Mouse (Mus musculus) erythroid progenitor cell, adult 5-6 weeks (primary cell): ENCODE data around the gene Cox16. TPM values are rescaled to one million over a fixed set of nuclear protein-coding genes. Genes with fewer than 3 reads are reported as not detected.
A peak's percentile ranks its signal among the peaks of the same experiment; 100 is the strongest.
"Not testable (repeated sequence)": the region's sequence is repeated elsewhere in the genome, so short reads cannot be mapped to it uniquely, and the experiment has no call there.

Experiments used
- ATAC-seq: replicated peaks from 2 replicates; pipeline ENCODE4 v1.8.0; 2016; ENCODE audit warnings: moderate number of reproducible peaks, mild to moderate bottlenecking, moderate TSS enrichment, inconsistent platforms; ENCODE audit not compliant: poor library complexity, low FRiP score, severe bottlenecking
- total RNA-seq, 2 experiments: library from RNA; stranded (forward) in 1 of 2; stranded (reverse) in 1 of 2; fragments of 150-400 nt in 1 of 2; fragments of 186-747, 209-891 nt in 1 of 2; gene quantifications; 2 replicates each; pipeline versions ENCODE4 v1.2.3 to v1.2.4; 2015 to 2017; ENCODE audit warnings: low replicate concordance in 2 of 2

The Cox16 gene
- total RNA-seq (2015; ENCODE audit: low replicate concordance) (3.2 and 32.7 TPM in 2 replicates), total RNA-seq (2017; ENCODE audit: low replicate concordance) (12.9 and 26.7 TPM in 2 replicates)

DNA sequence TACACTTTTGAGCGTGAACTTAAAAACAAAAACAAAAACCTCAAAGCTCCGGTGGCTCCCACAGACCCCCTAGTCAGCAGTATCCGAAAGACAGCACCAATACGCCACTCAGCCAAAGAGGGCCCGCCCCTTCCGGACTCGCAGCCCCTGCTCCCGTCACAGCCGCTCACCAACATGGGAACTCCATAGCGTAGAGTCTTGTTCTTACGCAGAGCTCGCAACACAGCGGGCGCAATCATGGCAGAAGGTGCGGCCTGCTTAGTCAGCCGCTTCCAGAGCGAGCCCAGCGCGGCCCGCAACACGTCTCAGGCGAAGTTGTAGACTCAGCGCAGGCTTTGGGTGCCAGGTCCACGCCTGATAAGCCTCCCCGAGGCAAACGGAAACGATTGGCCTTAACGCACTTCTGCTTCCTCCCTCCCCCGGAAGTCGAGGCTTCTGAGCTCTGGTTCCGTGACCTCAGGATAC lies at the start of gene Cox16:
TSS of gene Cox16 (minus strand) at position 401 of the 465 bp plus-strand sequence.
- ATAC-seq, result peak; percentile 97

DNA sequence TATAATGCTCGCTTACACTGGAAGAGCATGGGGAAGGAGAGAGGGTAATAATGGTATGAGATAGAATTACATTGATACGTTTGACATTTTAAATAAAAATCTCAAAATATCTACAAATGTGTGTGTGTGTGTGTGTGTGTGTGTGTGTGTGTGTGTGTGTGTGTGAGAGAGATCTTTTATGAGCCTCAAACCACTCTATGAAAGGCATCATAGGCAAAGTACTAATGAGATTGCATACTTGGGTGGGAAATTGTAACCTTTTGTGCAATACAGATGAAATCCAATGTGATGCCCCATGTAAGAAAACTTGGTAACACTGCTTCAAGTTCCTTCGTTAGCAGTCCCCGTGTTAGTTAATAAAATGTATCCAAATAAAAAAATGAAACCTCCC lies 48.1 kb upstream of the Cox16 start:
- ATAC-seq, result no peak

DNA sequence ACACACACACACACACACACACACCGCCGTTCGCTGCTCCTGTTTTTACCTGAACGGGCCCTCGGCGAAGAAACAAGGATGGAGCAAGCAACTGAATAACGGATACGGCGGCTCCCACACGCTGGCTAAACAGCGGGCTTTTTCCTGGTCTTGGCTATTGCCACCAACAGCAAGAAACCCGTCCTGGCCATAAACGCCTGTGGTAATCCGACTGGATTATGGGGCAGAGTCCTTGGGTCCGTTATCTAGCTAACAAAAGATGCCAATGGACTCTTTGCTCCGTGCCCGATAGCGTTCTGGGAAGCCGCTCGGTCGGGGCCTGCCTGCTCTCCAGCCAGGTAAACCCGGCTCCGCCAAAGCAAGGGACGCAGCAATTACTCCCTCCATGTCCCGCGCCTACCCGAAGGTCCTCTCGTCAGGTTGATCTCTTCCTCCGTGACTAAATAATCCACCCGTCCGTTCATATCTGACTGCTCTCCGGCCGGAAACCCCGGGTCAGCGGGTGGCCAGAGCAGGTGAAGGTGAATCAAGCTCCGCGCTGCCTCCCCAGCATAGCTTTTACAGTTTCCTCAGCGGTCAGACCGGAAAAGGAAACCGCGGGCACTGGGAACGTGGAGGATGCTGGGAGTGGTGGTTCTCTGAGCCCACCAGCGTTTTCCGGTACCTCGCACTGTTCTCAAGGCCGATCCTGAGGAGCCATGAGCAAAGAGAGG lies 47.5 kb upstream of the Cox16 start, which contains the start of the genes Gm20498 and Synj2bp:
TSS of gene Gm20498 (minus strand) at position 590 of the 713 bp plus-strand sequence.
TSS of gene Synj2bp (minus strand) at position 596 of the 713 bp plus-strand sequence.
- ATAC-seq, result peak; percentile 86

DNA sequence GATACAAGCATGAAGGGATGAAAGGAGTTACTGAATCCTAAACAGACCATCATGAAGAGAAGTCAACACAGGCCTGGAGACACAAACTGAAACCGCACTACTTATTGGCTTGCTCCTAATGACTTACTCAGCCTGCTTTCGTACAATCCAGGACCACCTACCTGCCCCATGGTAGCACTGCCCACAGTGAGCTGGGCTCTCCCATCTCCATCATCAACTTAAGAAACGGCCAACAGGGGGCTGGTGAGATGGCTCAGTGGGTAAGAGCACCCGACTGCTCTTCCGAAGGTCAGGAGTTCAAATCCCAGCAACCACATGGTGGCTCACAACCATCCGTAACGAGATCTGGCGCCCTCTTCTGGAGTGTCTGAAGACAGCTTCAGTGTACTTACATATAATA lies 45.7 kb upstream of the Cox16 start:
- ATAC-seq, result not testable (repeated sequence)

DNA sequence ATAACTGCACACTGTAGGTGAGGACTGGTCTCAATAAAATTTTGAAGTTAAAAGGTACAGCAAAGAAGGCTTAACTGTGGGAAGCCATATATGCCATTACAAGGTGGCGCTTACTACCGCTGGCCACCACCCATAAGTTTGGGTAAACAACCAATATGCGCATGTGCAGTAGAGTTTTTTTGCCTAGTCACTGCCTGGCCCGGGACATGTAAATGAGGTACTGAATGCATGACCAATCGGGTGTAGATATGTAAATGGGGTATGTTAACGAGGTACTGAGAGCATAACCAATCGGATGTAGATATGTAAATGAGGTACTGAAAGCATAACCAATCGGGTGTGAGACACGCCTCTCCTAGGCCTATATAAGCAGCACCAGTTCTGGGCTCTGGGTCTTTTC lies 12.0 kb upstream of the Cox16 start:
- ATAC-seq, result not testable (repeated sequence)

DNA sequence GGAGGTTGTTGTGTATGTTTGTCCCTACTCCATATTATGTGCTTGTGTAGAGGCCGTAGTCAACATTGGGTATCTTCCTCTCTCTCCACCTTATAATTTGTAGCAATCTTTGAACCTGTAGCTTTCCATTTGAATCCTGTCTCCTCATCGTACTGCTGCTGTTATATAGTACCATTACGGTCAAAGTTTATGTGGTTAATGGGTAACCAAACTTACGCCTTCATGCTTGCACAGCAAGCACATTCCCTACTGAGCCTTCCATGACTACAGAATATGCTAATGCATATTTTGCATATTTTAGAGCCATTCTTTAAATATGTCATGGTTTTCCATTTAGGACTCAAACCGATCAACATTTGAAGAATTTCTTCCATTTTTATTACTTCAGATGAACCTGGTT lies 5.6 kb upstream of the Cox16 start:
- no peak for ATAC-seq

DNA sequence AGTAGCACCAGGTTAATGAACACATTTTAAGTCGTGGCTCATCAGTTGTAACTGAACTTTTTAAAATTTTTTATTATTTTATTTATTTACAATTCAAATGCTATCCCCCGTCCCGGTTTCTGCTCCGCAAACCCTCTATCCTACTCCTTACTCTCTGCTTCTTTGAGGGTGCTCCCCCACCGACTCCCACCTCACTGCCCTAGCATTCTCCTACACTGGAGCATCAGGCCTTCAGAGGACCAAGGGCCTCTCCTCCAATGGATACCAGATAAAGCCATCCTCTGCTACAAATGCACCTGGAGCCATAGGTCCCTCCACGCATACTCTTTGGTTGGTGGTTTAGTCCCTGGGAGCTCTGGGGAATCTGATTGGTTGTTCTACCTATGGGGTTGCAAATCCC lies 384 bp upstream of the Cox16 start:
- no peak for ATAC-seq

DNA sequence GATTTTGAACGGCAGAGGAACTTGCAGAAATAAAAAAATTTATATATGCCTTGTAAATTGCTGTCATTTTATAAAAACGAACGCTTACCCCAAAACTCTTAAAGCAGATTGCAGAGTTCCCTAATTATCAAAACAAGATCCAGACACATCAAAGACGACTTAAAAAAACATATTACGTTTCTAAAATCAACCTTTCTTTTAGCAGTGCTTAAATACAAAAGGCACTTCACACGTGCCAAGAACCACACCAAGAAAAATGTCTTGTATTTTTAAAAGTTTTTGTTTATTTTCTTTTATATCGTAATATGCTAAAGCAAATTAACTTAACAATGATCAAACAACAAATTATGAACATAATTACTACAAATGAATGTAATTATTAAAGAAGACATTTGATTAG lies 715 bp downstream of the Cox16 start:
- no peak for ATAC-seq

DNA sequence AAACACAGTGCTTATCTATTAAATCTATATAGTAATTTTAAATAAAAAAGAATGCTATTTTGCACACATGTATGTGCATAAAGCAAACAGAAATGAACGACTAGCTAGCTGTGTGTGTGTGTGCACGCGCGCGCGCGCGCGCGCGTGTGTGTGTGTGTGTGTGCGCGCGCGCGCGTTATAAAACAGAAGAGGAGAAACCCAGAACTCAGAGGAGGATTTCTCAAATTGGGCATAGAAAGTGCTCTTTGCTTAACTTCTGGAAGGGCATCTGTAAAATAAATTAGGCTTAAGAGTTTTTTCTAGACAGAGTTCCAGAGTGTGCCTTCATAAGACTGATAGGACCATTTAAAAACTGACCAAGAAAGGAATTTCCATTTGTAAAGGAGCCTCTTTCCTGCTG lies 1.3 kb downstream of the Cox16 start:
- ATAC-seq, result no peak

DNA sequence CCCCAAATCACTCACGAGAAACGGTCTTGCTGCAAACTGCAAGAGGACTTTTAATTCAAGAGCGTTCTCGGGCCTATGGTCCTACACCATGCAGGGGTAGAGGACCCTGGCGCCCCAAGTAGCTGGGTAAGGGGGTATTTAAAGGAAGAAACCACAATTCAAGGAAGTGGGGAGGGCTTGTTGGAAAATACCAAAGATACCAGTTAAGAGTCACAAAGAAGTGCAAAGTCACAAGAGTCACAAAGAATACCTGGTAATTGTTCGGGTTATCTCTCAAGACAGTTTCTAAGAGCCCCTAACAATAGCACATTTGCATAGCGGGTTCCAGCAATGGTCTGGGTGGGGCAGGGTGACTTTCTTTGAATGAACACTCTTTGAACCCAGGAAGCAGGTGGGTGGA lies 25.9 kb downstream of the Cox16 start:
- not testable (repeated sequence) for ATAC-seq

DNA sequence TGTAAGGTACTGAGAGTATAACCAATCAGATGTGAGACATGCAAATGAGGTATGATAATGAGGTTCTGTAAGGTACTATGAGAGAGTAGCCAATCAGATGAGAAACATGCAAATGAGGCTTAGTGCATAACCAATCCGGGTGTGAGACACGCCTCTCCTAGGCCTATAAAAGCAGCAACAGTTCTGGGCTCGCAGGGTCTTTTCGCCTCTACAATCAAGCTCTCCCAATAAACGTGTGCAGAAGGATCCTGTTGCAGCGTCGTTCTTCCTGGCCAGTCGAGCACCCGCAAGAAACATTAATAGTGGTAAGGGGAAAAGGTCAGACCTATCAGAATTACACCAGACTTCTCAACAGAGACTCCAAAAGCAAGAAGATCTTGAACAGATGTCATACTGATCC lies 45.9 kb downstream of the Cox16 start:
- ATAC-seq, result not testable (repeated sequence)

DNA sequence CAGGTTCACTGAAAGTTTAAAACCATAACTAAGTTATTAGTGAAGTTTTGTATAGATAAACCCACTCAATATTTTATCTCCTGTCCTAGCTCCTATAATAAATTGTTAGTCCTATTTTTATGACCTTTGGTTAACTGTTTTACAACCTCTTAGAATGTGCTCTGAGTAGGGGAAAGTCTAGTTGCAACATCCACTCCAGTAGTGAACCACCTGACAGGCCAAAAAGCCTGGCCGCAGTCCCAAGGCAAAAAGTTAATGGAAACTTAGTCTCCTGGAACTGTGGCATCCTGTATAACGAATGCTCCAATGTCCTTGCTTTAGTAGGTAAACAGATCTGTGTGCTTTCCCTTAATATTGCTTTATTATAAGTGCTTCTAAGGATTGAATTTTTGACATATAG lies 50.1 kb downstream of the Cox16 start:
- ATAC-seq, result not testable (repeated sequence)

DNA sequence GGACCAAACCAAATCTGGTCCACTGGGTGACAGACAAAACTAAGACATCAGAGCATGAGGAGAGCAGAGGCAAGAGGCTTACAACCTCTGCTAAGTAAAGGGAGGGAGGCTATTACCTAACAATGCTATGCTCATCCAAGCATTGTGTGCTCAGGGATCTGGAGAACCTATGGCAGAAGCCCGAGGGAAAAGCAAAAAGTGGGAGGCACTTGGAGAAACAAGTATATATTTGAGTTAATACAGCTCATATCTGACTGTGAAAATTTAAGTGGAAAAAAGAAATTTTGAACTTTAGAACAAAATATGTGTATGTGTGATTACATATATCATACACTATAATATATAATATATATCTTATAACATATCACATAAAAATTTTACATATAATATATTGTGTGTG lies 63.1 kb downstream of the Cox16 start, which contains the start of gene Adam4:
TSS of gene Adam4 (minus strand) at position 101 of the 400 bp plus-strand sequence.
- no peak for ATAC-seq

DNA sequence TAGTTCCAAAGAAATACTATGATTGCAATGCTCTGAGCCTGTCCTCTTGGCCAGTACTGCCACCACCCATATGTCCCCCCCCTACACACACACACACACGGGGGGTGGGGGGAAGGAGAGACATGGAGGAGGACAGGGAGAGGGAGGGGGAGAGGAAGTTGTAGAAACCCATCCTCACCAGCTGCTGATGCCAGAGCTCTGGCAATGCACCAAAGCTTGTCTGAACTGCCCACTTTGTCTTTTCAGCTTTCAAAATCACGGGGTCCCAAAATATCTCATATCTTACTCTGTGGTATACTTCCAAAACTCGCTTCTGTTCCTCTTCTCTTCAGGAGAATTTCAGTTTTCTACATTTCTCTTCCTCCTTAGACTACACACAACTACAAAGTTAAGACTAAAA lies 71.7 kb downstream of the Cox16 start:
- no peak for ATAC-seq

DNA sequence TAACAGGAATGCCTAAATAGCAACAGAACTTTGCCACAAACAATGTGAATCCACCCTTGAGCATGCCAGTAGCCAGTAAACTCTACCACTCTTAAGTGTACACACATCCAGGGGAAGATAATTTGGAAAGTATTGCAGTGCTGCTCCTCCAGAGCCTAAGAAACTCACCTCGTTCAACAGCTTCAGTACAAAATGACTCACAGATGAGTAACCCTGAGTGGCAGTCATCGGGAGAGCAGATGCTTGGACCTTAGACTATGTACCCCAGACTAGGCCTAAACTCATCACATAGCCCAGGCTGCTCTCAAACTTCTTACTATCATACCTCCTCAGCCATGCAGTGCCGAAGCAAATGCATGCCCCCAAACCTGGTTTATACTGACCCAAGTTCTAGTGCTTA lies 76.0 kb downstream of the Cox16 start:
- ATAC-seq, result no peak

DNA sequence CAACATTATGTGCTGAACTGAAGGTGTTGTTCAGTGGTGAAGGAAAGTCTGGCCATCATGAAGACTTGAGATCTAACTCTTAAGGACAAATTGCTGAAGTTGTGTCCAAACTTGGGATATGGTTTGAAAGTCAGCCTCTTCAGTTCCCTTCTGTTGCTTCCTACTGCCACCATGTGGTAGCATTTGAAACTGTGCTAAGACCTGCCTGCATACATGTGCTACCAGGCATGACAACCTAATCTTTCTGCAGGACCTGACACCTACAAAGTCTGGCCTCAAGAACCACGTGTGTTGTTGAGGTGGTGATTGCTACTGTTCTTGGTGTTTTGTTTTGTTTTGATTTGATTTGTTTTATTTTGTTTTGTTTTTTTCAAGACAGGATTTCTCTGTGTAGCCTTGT lies 82.7 kb downstream of the Cox16 start:
- no peak for ATAC-seq

DNA sequence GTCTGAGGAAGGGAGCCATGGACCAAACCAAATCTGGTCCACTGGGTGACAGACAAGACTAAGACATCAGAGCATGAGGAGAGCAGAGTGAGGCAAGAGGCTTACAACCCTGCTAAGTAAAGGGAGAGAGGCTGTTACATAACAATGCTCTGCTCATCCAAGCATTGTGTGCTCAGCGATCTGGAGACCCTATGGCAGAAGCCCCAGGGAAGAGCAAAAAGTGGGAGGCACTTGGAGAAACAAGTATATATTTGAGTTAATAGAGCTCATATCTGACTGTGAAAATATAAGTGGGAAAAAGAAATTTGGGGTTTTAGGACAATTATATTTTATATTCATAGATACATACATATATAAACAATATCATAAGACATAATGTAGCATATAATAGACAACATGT lies 105.6 kb downstream of the Cox16 start, which contains the start of gene Gm4787:
TSS of gene Gm4787 (minus strand) at position 101 of the 400 bp plus-strand sequence.
- not testable (repeated sequence) for ATAC-seq

DNA sequence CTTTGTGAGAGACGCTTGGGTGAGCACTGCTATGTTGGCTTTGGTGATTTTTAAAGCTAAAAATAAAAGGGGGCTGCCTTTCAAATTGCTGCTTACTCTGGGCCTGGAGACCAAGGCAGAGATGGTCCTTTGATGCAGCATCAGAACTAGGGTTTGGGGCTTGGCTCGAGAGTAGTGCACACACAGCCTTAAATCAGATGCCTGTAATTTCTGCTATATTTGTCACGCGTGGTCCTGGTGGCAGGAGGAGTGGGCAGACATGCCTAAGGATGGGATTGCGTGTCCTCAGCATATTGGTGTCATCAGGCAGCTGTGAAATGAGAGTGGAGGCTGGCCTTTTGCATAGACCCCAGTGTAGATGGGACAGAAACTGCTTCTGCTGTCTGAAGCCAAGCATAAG lies 151.1 kb downstream of the Cox16 start:
- ATAC-seq, result no peak

DNA sequence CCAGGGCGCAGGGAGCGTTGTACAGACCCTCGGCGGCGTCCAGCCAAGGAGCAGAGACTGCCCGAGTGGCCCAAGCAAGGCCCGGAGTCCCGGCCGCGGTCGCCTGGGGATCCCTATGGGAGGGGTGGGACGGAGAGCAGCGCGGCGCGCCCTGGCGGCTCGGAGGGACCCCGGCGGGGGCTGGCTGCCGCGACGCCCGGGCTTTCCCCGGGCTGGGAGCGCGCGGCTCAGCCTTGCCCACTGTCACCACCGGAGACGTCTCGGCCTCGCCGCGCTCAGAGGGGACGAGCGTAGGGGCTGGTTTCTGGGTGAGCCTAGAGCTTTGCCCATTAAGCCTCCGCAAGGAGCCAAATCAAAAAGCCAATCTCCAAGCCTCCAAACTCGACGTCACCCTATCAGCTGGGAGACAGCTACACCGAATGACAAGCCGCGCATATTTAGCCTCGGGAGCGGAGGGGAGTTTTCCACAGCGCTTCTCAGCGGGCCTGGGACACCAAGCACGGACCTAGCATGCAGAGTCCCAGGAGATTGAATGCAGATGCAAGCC lies 152.0 kb downstream of the Cox16 start, which contains the start of gene Slc8a3:
TSS of gene Slc8a3 (minus strand) at position 306 of the 547 bp plus-strand sequence.
- no peak for ATAC-seq

DNA sequence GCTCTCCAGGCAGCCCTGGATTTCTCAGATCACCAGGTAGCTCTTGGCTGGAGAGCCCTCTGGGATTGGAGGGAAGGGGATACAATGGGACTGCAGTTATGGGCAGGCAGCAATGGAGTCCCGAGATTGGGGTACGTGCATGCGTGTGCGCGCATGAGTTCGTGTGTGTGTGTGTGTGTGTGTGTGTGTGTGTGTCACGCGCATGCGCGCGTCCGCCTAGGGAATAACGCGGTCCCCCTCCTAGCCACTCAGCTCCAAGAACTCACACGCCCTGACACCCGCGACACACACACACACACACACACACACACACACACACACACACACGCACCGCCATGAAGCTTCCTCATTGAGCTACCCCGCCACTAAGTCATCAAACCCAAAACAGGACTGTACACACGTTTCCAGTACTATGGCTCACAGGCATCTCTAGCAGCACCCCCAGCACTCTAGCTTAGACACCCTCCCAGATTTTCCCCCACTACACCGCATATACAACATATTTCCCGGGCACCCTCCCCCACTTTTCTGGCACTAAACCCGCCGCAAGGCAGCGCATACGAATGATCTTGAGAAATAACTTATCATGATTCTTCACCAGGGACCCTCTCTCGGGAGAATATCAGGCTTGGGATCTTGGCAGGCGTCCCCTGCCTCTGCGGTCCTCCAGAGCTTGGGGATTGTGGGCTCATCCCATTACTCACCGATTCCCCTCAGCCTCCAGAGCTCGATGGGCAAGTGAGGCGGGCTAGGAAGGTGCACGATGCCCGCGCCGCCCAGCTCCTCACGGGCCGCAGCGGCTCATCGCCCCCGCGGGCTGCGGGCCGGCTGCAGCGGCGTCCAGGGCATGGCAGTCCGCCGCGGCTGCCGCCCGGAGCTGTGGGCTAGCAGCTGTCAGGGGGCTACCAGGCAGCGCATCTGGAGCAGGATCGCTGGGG lies 152.7 kb downstream of the Cox16 start:
- no peak for ATAC-seq
